ENCODE assay signal across 10 mouse cellular contexts in the genomic region with DNA sequence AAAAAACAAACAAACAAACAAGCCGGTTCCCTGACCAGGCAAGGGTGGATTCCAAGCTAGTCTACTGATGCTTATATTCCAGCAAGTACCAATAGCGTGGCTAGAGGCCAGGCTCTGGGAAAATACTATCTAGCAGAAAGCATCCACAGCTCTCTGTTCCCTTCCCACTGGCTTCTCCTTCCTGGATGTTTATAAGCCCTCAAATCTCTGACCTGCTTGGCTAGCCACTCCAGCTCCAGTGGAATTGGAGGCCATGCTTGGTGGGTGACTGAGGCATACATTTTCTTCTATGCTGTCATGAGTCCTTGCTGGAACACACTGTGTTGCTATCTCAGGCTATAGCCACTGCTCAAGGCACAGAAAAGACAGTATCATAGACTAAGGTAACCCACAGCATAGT. TPM values are rescaled to one million over a fixed set of nuclear protein-coding genes. Genes with fewer than 3 reads are reported as not detected.
DNase-seq lines count a peak whose midpoint lies in the region; ATAC-seq and TF ChIP-seq lines count a peak whose summit lies in the region.
"Had no signal": no experiment of that assay in that cellular context is flagged by ENCODE, and none has a peak within 500 bp of the region (broad histone marks: within the 10 kb centered on the region; RNA-seq: fewer than 3 reads in every experiment).

No protein-coding gene starts in this region.

- intact Hi-C loops in left cerebral cortex, postnatal 4 days (cut with DNase I) = loop anchor here (5.0 kb wide), 1 partner anchor 1032 kb away; no protein-coding TSS in a partner anchor

- 91% methylated on average over 2 of the region's 2 CpGs for WGBS in cerebellum, adult 2 months
- WGBS in kidney, postnatal 0 days = 96% methylated on average over 2 of the region's 2 CpGs
- 74% methylated on average over 2 of the region's 2 CpGs for WGBS in hindbrain, embryonic 16.5 days
- WGBS in midbrain, postnatal 0 days = 88% methylated on average over 2 of the region's 2 CpGs

- peak overlapping the region; percentile 79 for H3K4me3 ChIP-seq in cerebellum, adult 2 months (replicated peaks; ENCODE audit: insufficient read depth, low read depth, low read length)
- no peak overlapping the region for H3K4me3 ChIP-seq in kidney, postnatal 0 days (replicated peaks; ENCODE audit: low read depth, low read length)
- H3K4me3 ChIP-seq in hindbrain, embryonic 16.5 days (ENCODE audit: low read length) = peak overlapping the region; percentile 74
- H3K4me3 ChIP-seq in midbrain, postnatal 0 days (ENCODE audit: low read depth, low read length) = peak overlapping the region; percentile 63

- H3K4me2 ChIP-seq in kidney, postnatal 0 days (ENCODE audit: low read length) = 0 out of 2 replicates have a peak overlapping the region, but pooled peaks have one; percentile 3
- H3K4me2 ChIP-seq in hindbrain, embryonic 16.5 days (ENCODE audit: low read length) = peak overlapping the region; percentile 72
- H3K4me2 ChIP-seq in midbrain, postnatal 0 days (ENCODE audit: low read depth, low read length, poor library complexity, severe bottlenecking) = peak overlapping the region; percentile 93

- TF ChIP-seq POLR2A in cerebellum, adult 2 months (IDR thresholded peaks at IDR 0.05; ENCODE audit: borderline replicate concordance, insufficient read depth, low read length) = no peak

- DNase-seq in cerebellum, adult 2 months = no peak
- no peak for DNase-seq in cerebellum, postnatal 4 days (ENCODE audit: low spot score in 2 of 2)
- DNase-seq in kidney, postnatal 0 days (ENCODE audit: low spot score) = no peak
- DNase-seq in kidney, postnatal 14 days = no peak
- DNase-seq in midbrain, postnatal 0 days (ENCODE audit: low spot score) = no peak
- DNase-seq in left cerebral cortex, postnatal 4 days = no peak
- DNase-seq: heart, postnatal 14 days had no signal

- peaks cover 24% of the 10 kb centered on the region for H3K4me1 ChIP-seq in cerebellum, adult 2 months (ENCODE audit: control insufficient read depth, insufficient read depth, low read length)
- peaks cover 14% of the 10 kb centered on the region for H3K4me1 ChIP-seq in kidney, postnatal 0 days (replicated peaks; ENCODE audit: insufficient read depth, low read length)
- H3K4me1 ChIP-seq in hindbrain, embryonic 16.5 days (ENCODE audit: control insufficient read depth, insufficient read depth, low read depth, low read length) = peaks cover 19% of the 10 kb centered on the region
- 0 out of 2 replicates have a peak, but pooled peaks cover 8% of the 10 kb centered on the region for H3K4me1 ChIP-seq in midbrain, postnatal 0 days (ENCODE audit: insufficient read depth, low read length)

- peak overlapping the region; percentile 37; the same call in 1 of the 2 replicates for H3K9ac ChIP-seq in kidney, postnatal 0 days (ENCODE audit: low read depth, low read length)
- peak overlapping the region; percentile 43 for H3K9ac ChIP-seq in hindbrain, embryonic 16.5 days (ENCODE audit: low read depth, low read length)
- peak overlapping the region; percentile 26 for H3K9ac ChIP-seq in midbrain, postnatal 0 days (replicated peaks; ENCODE audit: low read length, poor library complexity, severe bottlenecking)

- H3K36me3 ChIP-seq in kidney, postnatal 0 days (ENCODE audit: insufficient read depth, low read length) = peaks cover 24% of the 10 kb centered on the region
- peaks cover 16% of the 10 kb centered on the region for H3K36me3 ChIP-seq in hindbrain, embryonic 16.5 days (ENCODE audit: control insufficient read depth, insufficient read depth, low read length)
- peaks cover 13% of the 10 kb centered on the region for H3K36me3 ChIP-seq in midbrain, postnatal 0 days (ENCODE audit: insufficient read depth, low read length)

- TF ChIP-seq CTCF in cerebellum, adult 2 months (IDR thresholded peaks at IDR 0.05; ENCODE audit: borderline replicate concordance, insufficient read depth, low read depth, low read length) = no peak
- no peak for TF ChIP-seq CTCF in kidney, postnatal 0 days (IDR thresholded peaks at IDR 0.05; ENCODE audit: low read depth)
- TF ChIP-seq CTCF in midbrain, postnatal 0 days (IDR thresholded peaks at IDR 0.05) = no peak

- no peaks in the 10 kb centered on the region for H3K9me3 ChIP-seq in kidney, postnatal 0 days (replicated peaks; ENCODE audit: low read length)
- H3K9me3 ChIP-seq in hindbrain, embryonic 16.5 days (ENCODE audit: control insufficient read depth, low read length) = peaks cover 4% of the 10 kb centered on the region
- H3K9me3 ChIP-seq in midbrain, postnatal 0 days (ENCODE audit: low read length) = no peaks in the 10 kb centered on the region

- no peak overlapping the region for H3K27ac ChIP-seq in cerebellum, adult 2 months (ENCODE audit: insufficient read depth, low read length)
- H3K27ac ChIP-seq in kidney, postnatal 0 days = no peak overlapping the region
- H3K27ac ChIP-seq in hindbrain, embryonic 16.5 days (ENCODE audit: low read depth, low read length) = peak overlapping the region; percentile 92
- peak overlapping the region; percentile 27; the same call in 1 of the 2 replicates for H3K27ac ChIP-seq in midbrain, postnatal 0 days (ENCODE audit: low read depth, low read length)

- no peaks in the 10 kb centered on the region for H3K27me3 ChIP-seq in cerebellum, adult 2 months (ENCODE audit: control insufficient read depth, insufficient read depth, low read length)
- H3K27me3 ChIP-seq in kidney, postnatal 0 days (ENCODE audit: insufficient read depth, low read length) = no peaks in the 10 kb centered on the region
- H3K27me3 ChIP-seq in hindbrain, embryonic 16.5 days (replicated peaks; ENCODE audit: control insufficient read depth, insufficient read depth, low read length) = no peaks in the 10 kb centered on the region
- H3K27me3 ChIP-seq in midbrain, postnatal 0 days (ENCODE audit: insufficient read depth, low read length) = no peaks in the 10 kb centered on the region
- H3K27me3 ChIP-seq: Patski had no signal

- ATAC-seq in kidney, postnatal 0 days (replicated peaks; ENCODE audit: low FRiP score, low read depth) = no peak
- ATAC-seq in hindbrain, embryonic 16.5 days = no peak
- ATAC-seq in midbrain, postnatal 0 days (ENCODE audit: low FRiP score) = no peak
- no peak for ATAC-seq in erythroid progenitor cell, adult 5-6 weeks (replicated peaks; ENCODE audit: low FRiP score, poor library complexity, severe bottlenecking)
- ATAC-seq: Patski had no signal

RNA-seq across cellular contexts. Expression of a gene that starts 2.0 kb away (rescaled TPM):
- 1,176 and 1,178 TPM in 2 replicates for polyA plus RNA-seq in cerebellum, adult 2 months (2012; rRNA removed)
- 1,314 and 1,400 TPM in 2 replicates for polyA plus RNA-seq in kidney, postnatal 0 days (2015; fragmentation: Nextera tagmentation; extraction: Ambion mirVana)
- polyA plus RNA-seq in hindbrain, embryonic 16.5 days (2015; fragmentation: Nextera tagmentation; extraction: Ambion mirVana) = 1,503 and 1,756 TPM in 2 replicates
- 515 and 540 TPM in 2 replicates for total RNA-seq in midbrain, postnatal 0 days (2014; rRNA removed)
- polyA plus RNA-seq in midbrain, postnatal 0 days (2015; fragmentation: Nextera tagmentation; extraction: Ambion mirVana) = 1,809 and 1,897 TPM in 2 replicates
- total RNA-seq in erythroid progenitor cell, adult 5-6 weeks (2015; ENCODE audit: low replicate concordance) = 40.7 and 50.5 TPM in 2 replicates
- 28.7 and 46.7 TPM in 2 replicates for total RNA-seq in erythroid progenitor cell, adult 5-6 weeks (2017; ENCODE audit: low replicate concordance)
- total RNA-seq in left cerebral cortex, postnatal 4 days (2021) = 100 to 1,000 TPM; 335 to 344 TPM

RNA-seq across cellular contexts. Expression of a gene that starts 2.1 kb away (rescaled TPM):
- polyA plus RNA-seq in cerebellum, adult 2 months (2012; rRNA removed) = 6.5 and 7.7 TPM in 2 replicates
- 19.3 and 22.5 TPM in 2 replicates for polyA plus RNA-seq in kidney, postnatal 0 days (2015; fragmentation: Nextera tagmentation; extraction: Ambion mirVana)
- polyA plus RNA-seq in hindbrain, embryonic 16.5 days (2015; fragmentation: Nextera tagmentation; extraction: Ambion mirVana) = 9.3 and 13.3 TPM in 2 replicates
- total RNA-seq in midbrain, postnatal 0 days (2014; rRNA removed) = 0.77 and 1.9 TPM in 2 replicates
- 11.4 and 15.7 TPM in 2 replicates for polyA plus RNA-seq in midbrain, postnatal 0 days (2015; fragmentation: Nextera tagmentation; extraction: Ambion mirVana)
- total RNA-seq in erythroid progenitor cell, adult 5-6 weeks (2015; ENCODE audit: low replicate concordance) = 17.3 TPM in 1 of 2 replicates, not detected in the other
- not detected in 2 replicates for total RNA-seq in erythroid progenitor cell, adult 5-6 weeks (2017; ENCODE audit: low replicate concordance)
- 10 to 100 TPM; 11.2 to 11.8 TPM for total RNA-seq in left cerebral cortex, postnatal 4 days (2021)

RNA-seq across cellular contexts. Expression of a gene that starts 45.0 kb away (rescaled TPM):
- polyA plus RNA-seq in cerebellum, adult 2 months (2012; rRNA removed) = 1.3 and 2.2 TPM in 2 replicates
- polyA plus RNA-seq in kidney, postnatal 0 days (2015; fragmentation: Nextera tagmentation; extraction: Ambion mirVana) = 166 and 180 TPM in 2 replicates
- polyA plus RNA-seq in hindbrain, embryonic 16.5 days (2015; fragmentation: Nextera tagmentation; extraction: Ambion mirVana) = 7.7 and 10.1 TPM in 2 replicates
- total RNA-seq in midbrain, postnatal 0 days (2014; rRNA removed) = 2.7 and 4.0 TPM in 2 replicates
- polyA plus RNA-seq in midbrain, postnatal 0 days (2015; fragmentation: Nextera tagmentation; extraction: Ambion mirVana) = 6.9 and 7.5 TPM in 2 replicates
- 3.2 TPM in 1 of 2 replicates, not detected in the other for total RNA-seq in erythroid progenitor cell, adult 5-6 weeks (2015; ENCODE audit: low replicate concordance)
- not detected in 2 replicates for total RNA-seq in erythroid progenitor cell, adult 5-6 weeks (2017; ENCODE audit: low replicate concordance)
- 1 to 10 TPM; 1.4 to 1.8 TPM for total RNA-seq in left cerebral cortex, postnatal 4 days (2021)

Comparison
In these comparisons a context has a peak if more than half of its experiments do, and no peak if none do; other contexts are left out.
1. H3K27ac ChIP-seq: peak in hindbrain, embryonic 16.5 days (single experiment) and midbrain, postnatal 0 days (single experiment); none in cerebellum, adult 2 months (single experiment) and kidney, postnatal 0 days (single experiment).
2. H3K4me2 ChIP-seq: peak in every context shown above with its lines; median percentile 93 in midbrain, postnatal 0 days; 72 in hindbrain, embryonic 16.5 days; 3 in kidney, postnatal 0 days.
3. RNA of a gene that starts 45.0 kb away (polyA plus RNA-seq): 166 to 180 TPM in kidney, postnatal 0 days; 7.7 to 10.1 TPM in hindbrain, embryonic 16.5 days, 6.9 to 7.5 TPM in midbrain, postnatal 0 days and 1.3 to 2.2 TPM in cerebellum, adult 2 months; every median in the first group is over 10 times any median in the second.
4. Peak in every context shown above with its lines, with median percentiles within 50 percentile points of each other: H3K9ac ChIP-seq.